Mouse (Mus musculus) adrenal gland, postnatal 36 days (tissue): ENCODE results near the gene Fignl2. TPM values are rescaled to one million over a fixed set of nuclear protein-coding genes. Genes with fewer than 3 reads are reported as not detected.
"Not testable (repeated sequence)": the region's sequence is repeated elsewhere in the genome, so short reads cannot be mapped to it uniquely, and the experiment has no call there.

ENCODE experiments used
- DNase-seq, 2 experiments: peaks; one replicate each; pipeline ENCODE4 v3.0.0; 2021; ENCODE audit warnings: mixed read lengths in 1 of 2
- long read RNA-seq, 2 experiments: library from polyadenylated mRNA; stranded (forward); transcript quantifications; one replicate each; pipeline ENCODE4 v2.0.0; 2021; ENCODE audit warnings: borderline sequencing depth in 2 of 2
- total RNA-seq, 2 experiments: library from RNA; stranded (reverse); gene quantifications; 2 replicates each; pipeline ENCODE4 v1.2.3; 2021

Fignl2 gene
- total RNA-seq, result 1 to 10 TPM; 9.4 to 9.9 TPM
- long read RNA-seq, experiment 1, full-length matches to known transcripts, result 11 of 11 reads
- long read RNA-seq, experiment 1, partial matches to known transcripts, result 0 of 11 reads
- long read RNA-seq, experiment 1, other reads (novel, unspliced or antisense), result 0 of 11 reads
- long read RNA-seq, experiment 2, full-length matches to known transcripts, result 3 of 3 reads
- long read RNA-seq, experiment 2, partial matches to known transcripts, result 0 of 3 reads
- long read RNA-seq, experiment 2, other reads (novel, unspliced or antisense), result 0 of 3 reads

DNA sequence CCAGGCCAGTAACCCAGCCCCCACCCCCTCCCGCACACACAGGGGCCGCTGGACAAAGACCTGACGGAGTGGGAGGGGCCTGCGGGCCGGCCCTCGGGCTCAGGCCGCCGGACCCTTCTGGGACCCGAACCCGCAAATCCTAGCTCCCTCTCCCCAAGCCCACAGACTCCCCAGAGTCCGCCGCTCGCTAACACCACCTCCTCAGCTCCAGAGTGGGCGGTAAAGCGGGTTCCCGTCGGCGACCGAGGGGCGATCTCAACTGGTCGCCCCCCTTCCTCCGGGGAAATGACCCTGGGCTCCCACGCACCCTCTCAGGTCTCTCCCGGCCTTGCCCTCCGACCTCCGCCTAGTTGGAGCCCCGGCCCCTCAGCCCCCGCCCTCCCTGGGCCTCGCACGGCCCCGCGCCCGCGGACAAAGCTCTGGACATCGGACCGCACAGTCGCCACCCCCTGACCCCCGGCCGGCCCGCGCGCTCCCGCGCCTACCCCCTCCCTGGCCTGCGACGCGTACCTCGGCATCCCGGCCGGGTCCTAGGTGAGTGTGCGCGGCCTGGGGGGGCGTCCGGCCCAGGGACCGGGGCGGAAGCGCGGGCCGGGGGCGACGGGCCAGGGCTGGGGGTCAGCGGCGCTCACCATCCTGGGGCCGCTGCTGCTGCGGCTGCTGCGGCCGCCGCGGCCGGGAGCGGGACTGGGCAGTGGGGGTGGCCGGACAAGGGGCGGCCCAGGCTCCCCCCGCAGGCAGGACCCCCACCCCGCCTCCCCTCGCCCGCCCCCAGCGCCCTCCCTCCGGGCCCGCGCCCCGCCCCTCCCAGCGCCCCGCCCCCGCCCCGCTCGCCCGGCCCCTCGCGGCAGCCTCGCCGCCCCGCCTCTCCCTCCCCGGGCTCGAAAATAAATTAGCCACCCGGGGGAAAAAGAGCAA, at the start of gene Fignl2:
Gene Fignl2 (minus strand): TSS at position 755 of the 918 bp plus-strand sequence.
- peak; percentile 68 to 77 for DNase-seq

DNA sequence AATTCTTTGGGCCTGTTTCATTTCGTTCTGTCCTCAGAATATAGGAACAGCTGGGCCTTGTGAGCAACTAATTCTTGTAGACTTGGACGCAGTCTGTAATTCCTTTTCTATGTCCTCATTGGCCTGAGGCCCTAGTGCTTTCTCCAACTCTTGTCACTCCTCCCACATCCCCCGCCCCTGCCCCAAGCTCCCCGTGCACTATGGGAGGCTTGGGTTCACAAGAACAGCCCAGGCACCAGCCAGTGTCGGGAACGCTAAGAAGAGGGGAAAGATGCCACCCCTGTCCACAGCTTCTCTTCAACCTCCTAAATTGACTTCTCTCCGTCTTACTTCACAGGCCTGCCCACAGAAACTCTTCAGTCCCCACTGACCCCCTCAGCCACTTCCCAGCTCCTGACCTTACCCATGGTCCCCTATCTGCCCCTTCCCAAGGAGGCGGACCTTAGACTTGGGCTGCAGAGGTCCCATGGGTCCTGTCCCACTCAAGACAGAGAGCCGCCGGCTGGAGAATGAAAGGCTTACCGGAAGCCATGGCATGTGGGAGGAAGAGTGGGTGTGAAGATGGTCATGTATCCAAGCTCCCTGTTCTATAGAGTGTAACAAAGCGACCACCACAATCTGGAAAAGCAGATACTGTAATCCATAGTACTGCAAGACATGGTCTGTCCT, 48.6 kb upstream of the Fignl2 start:
- no peak for DNase-seq

DNA sequence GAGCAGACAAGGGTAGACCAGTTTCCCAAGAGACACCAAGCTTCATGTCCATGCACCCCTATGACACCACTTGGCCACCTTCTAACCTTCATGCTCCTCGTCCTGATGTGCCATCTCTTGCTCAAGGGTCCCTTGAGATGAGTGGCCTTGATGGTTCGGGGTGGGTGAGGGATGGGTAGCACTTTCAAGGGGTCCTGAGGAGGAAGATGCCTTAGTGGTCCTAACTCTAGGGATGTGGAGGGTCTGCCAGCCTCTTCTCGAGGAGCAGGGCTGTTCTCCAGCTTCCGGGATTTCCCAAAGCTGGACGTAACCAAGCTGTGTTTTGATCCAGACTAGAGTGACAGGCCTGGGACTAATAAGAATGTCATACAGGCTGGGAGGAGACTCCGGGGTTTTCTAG, 47.2 kb upstream of the Fignl2 start:
- no peak for DNase-seq

DNA sequence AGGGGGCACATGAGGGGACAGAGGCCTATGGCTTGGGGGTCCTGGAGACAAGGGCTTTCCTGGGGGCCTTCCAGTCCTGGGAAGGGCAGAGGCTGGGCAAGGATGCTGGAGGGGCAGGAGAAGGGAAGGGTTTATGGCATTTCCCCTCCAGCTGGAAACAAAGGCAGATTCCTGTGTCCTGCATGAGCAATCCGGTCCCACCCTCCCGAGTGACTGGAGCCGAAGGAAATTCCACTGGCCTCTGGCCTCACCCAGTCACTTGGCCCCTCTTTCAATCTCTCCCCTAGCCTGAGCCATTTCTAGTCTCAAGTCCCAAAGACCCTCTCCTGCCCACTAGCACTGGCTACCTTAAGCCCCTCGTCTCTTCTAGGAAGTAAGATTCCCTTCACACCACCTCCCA, 44.8 kb upstream of the Fignl2 start:
- peak in 1 of 2 experiments; percentile 46 for DNase-seq

DNA sequence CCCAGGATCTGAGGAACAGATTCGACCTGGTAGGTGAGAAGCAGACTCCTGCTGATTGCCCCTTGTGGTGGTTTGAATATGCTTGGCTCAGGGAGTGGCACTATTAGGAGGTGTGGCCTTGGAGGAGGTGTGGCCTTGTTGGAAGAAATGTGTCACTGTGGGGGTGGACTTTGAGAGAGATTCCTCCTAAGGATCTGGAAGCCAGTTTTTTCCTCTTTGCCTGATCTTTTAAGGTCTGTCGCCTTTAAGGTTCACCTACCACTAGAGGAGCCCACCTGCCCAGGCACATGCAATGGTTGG, 43.9 kb upstream of the Fignl2 start:
- peak; percentile 30 to 36 for DNase-seq

DNA sequence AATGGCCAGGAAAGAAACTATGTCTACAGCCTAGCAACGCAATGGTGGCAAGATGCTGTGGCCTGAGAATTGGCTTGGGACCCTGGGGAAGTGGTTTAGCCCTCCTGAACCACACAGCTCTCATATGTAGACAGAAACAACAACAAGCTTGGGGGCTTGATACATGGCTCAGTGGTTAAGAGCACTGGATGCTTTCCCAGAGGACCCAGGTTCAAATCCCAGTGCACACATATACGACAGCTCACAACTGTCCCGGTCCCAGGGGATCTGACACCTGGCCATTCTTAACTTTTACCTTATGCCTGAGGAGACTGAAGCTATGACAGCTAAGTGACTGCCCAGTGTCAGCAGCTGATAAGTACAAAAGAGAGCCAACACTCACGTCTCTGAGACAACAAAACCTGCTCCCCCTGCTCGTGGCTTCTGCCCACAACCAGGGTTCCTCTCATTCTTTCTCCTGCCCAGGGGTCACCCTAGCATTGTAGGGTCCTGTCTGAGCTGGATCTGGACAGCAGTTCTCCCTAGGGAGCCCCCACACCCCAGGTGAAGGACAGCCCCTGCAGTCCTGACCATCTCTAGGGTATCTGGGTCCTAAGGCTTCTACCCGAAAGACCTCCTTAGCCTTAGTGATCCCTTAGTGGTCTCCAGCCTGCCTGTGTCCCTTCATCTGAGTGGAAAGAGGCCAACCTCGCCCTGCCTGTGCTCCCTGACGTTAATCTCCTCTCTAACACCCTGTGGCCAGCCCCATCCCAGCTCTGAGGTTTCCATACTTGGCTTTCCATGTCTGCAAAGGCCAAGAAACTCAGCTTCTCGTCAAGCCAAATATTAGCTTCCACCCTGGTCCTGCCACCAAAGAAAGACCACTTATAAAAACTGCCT, 43.3 kb upstream of the Fignl2 start:
- DNase-seq, result no peak

GRCm38 (mm10) chr15:101118399-101119125, 40.2 kb upstream of the Fignl2 start:
- DNase-seq, result peak; percentile 43 to 69

DNA sequence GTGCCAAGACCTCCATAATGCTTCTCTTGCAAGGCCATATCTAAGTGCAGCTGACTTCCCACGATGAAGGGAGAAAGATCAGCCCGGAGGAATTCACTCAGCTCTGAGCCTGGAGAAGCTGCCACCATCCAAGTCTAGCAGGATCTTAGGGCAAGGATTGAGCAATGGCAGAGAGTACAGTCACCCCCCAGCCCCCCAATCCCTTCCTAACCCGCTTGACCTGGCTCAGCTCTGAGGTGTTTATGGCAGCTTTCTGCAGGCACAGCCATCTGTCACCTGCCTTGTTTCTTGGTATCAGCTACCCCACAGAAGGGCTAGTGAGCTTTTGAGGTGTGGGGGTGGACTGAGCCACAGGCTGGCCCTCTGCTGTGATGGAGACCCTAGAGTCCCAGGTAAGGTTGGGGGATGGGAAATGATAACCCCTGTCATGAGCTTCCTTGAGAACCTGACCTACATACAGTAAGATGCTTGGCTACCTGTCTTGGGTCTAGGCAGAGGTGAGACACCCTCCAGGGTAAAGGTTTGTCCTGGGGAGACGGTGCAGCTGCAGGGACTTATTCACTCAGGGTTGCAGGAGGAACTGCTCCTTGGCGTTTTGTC, 37.2 kb upstream of the Fignl2 start, which contains the start of gene Ankrd33:
Gene Ankrd33 (plus strand): TSS at position 245 of the 600 bp plus-strand sequence.
- no peak for DNase-seq

GRCm38 (mm10) chr15:101113778-101114177, 35.4 kb upstream of the Fignl2 start:
- not testable (repeated sequence) for DNase-seq

DNA sequence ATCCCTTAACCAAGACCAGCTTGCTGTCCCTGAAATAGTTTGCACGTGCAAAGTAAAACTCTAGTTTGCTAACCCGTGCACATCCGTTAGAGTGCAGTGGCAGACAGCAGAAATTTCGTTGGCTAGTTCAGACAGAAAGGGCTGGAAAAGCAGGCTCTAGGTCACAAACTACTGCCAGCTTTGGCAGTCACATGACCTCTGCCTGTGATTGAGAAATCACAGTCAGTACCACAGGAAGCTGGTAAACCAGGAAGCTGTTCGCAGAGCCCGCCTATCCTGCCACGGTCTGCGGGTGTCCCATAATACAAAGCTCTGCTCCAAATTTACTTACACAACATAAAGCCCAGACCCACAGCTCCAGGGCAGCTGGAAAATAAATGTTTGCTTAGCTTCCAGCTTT, 34.8 kb upstream of the Fignl2 start:
- DNase-seq, result peak; percentile 70 to 72

GRCm38 (mm10) chr15:101107906-101108671, 29.7 kb upstream of the Fignl2 start:
- DNase-seq, result no peak

DNA sequence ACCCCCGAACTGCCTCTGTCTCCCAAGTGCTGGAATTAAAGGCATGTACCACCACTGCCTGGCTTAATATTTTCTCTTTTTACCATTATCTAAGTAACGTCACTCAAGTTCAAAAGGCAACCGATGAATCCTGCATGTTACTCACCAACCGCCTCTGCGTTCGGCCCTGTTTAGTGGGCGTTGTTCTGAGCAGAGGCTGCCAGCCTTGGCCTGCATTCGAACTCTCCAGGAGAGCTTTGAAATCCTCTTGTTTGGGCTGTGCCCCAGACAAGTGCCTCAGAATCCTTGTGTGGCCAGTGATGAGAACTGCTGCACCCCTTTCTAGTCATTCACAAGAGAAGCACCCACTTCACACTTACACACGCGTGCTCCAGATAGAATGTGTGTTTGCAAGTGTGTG, 27.6 kb upstream of the Fignl2 start:
- DNase-seq, result peak; percentile 68 to 74

DNA sequence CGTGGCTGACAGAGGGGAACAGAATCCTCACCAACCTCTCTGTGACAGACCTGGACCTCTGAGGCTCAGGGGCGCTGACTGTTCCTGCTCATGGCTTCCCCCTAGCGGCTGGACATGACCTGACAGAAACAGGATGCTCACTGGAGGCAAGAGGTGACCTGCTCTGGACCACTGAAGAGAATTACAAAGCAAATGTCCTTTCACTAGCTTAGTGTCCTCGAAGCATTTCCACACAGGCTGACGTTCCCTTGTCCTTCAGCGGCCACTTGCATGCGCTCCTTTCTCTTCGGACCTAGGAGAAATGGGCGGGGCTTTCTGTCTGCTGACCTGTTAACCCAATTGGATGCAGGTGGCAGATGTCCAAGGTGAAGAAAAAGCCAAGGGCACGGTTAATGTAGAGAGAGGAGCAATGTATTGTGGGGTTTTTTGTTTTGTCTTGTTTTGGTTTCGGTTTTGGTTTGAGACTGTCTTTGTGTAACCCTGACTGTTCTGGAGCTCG, 27.2 kb upstream of the Fignl2 start:
- DNase-seq, result peak; percentile 90 to 91

- DNase-seq, result no peak
Observed at GRCm38 (mm10) chr15:101103605-101104304, 25.4 kb upstream of the Fignl2 start.

DNA sequence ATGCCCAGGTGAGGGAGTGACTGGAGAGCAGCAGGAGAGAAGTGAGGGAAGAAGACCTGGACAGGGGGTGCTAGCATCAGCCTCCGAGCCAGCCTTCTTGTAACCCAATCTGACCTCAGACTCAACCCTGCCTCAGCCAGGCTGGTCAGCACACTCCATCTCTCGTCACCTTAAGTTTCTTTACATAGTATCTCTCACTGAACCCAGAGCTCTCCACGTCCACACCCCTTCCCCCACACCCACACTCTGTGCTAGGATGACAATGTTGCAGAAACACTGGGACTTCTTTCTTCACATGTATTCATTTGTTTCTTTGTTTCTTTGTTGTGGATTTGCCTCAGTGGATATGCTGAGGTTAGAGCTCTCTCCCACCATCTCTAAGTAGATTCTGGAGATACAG, 22.6 kb upstream of the Fignl2 start:
- no peak for DNase-seq

DNA sequence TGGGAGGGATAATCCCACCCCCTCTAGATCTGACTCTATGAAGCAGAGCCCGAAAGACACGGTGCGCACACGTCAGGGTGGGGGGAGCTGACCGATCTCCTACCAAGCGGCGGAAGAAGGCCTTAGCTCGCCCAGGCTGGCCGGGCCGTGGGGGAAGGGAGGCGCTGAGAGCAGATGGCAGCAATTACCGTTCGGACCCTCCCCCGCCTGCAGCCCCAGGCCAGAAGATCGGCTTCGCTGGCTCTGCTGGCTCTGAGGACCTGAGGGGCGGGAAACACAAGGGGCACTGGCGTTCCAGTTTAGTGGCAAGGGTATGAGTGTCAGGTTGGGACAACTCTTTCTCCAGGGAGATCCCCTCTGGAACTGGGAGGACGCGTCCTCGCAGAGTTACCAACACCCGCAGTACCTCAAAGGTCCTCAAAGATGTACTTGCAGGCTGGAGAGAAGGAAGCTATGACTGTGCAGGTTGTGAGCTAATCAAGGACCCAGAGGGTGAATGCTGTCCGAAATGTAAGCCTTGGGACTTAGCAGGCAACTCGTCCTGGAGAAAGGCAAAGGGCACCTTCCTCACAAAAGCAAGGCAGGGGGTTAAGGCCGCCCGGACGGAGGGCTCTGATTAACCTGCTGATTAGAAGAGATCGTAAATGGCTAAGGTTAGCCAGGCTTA, 19.8 kb upstream of the Fignl2 start:
- DNase-seq, result peak; percentile 45 to 48

GRCm38 (mm10) chr15:101095392-101095791, 17.0 kb upstream of the Fignl2 start:
- no peak for DNase-seq

DNA sequence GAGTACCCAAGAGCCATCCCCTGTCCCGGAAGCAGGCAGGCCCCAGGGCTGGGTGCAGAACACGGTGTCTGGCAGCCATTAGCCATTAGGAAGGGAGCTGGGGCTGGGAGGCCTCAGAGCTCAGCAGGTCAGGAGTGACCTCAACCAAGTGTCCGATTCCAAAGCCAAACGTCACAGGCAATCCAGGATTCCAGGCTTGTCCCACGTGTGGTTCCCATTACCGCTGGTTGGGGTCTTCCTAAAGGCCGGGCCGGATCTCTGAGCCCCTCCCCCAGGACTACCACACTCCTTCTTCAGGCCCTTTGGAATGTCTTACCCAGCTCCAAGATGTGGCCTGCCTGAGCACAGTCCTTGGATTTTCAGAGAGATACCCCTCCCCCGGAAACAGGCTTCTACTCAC, 16.6 kb upstream of the Fignl2 start:
- no peak for DNase-seq
